Mouse (Mus musculus) gastrocnemius, postnatal 25 days (tissue): ENCODE data around the gene Fig4. TPM values are rescaled to one million over a fixed set of nuclear protein-coding genes. Genes with fewer than 3 reads are reported as not detected.

Experiments
- DNase-seq: peaks from one replicate; pipeline ENCODE4 v3.0.0; 2022
- total RNA-seq, 2 experiments: library from RNA; stranded (reverse); gene quantifications; 1 replicate in 1 of 2; 2 replicates in 1 of 2; pipeline ENCODE4 v1.2.3; 2021

Gene Fig4
- total RNA-seq, 2 experiments from 2014 or later = 4.9 to 5.8 TPM

GRCm38 (mm10) chr10:41261218-41261617 lies 41.8 kb downstream of the Fig4 start:
- no peak for DNase-seq

GRCm38 (mm10) chr10:41260243-41261006 lies 42.6 kb downstream of the Fig4 start:
- no peak for DNase-seq

GRCm38 (mm10) chr10:41250749-41251065 lies 52.4 kb downstream of the Fig4 start:
- no peak for DNase-seq

- no peak for DNase-seq
Measured at GRCm38 (mm10) chr10:41250045-41250748, 52.9 kb downstream of the Fig4 start.

- no peak for DNase-seq
Measured at GRCm38 (mm10) chr10:41249006-41249659, 53.9 kb downstream of the Fig4 start.

- DNase-seq = no peak
Measured at GRCm38 (mm10) chr10:41247800-41248473, 55.1 kb downstream of the Fig4 start.

GRCm38 (mm10) chr10:41246111-41246510 lies 56.9 kb downstream of the Fig4 start:
- DNase-seq = no peak

- no peak for DNase-seq
Measured at GRCm38 (mm10) chr10:41245477-41245876, 57.6 kb downstream of the Fig4 start.

- no peak for DNase-seq
Measured at GRCm38 (mm10) chr10:41245028-41245427, 58.0 kb downstream of the Fig4 start.

- DNase-seq = no peak
Measured at GRCm38 (mm10) chr10:41243930-41244329, 59.1 kb downstream of the Fig4 start.

GRCm38 (mm10) chr10:41241558-41242242 lies 61.4 kb downstream of the Fig4 start:
- DNase-seq = no peak

- no peak for DNase-seq
Measured at GRCm38 (mm10) chr10:41241080-41241479, 62.0 kb downstream of the Fig4 start.

- no peak for DNase-seq
Measured at GRCm38 (mm10) chr10:41236020-41236419, 67.0 kb downstream of the Fig4 start.

GRCm38 (mm10) chr10:41235584-41235983 lies 67.5 kb downstream of the Fig4 start:
- DNase-seq = no peak

- DNase-seq = no peak
Measured at GRCm38 (mm10) chr10:41235159-41235558, 67.9 kb downstream of the Fig4 start.

GRCm38 (mm10) chr10:41234552-41234951 lies 68.5 kb downstream of the Fig4 start:
- no peak for DNase-seq

- no peak for DNase-seq
Measured at GRCm38 (mm10) chr10:41233140-41233539, 69.9 kb downstream of the Fig4 start.

- DNase-seq = no peak
Measured at GRCm38 (mm10) chr10:41231163-41231835, 71.8 kb downstream of the Fig4 start.

GRCm38 (mm10) chr10:41227626-41228025 lies 75.4 kb downstream of the Fig4 start:
- DNase-seq = no peak

GRCm38 (mm10) chr10:41223499-41223898 lies 79.6 kb downstream of the Fig4 start:
- no peak for DNase-seq

- DNase-seq = no peak
Measured at GRCm38 (mm10) chr10:41221204-41221603, 81.9 kb downstream of the Fig4 start.

GRCm38 (mm10) chr10:41218897-41219296 lies 84.2 kb downstream of the Fig4 start:
- no peak for DNase-seq
